In the genomic region with DNA sequence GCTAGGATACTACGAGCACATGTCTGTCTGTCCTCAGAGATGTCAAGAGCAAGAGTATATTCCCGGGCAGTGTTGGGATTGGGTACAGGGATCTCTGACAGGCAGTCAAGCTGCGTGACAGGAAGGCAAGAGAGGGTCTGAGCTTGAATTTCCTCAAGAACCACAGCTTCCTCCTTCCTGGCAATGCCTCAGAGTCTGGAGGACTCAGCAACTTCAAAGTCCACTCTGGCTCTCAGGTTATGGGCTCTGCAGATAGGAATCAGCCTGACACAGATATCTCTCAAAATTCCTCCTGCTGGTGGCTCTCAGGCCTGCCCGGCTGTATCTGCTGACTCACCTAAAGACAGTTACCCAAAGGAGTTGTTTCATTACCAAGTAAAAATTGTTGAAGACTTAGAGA, we compare ENCODE assay signal across 21 mouse cellular contexts.
A peak's percentile ranks its signal among the peaks of the same experiment; 100 is the strongest.
DNase-seq lines count a peak whose midpoint lies in the region; ATAC-seq and TF ChIP-seq lines count a peak whose summit lies in the region.
"Had no signal": no experiment of that assay in that cellular context is flagged by ENCODE, and none has a peak within 500 bp of the region (broad histone marks: within the 10 kb centered on the region; RNA-seq: fewer than 3 reads in every experiment).

No protein-coding gene starts in this region.

- H3K79me2 ChIP-seq in liver, adult 2 months (ENCODE audit: control insufficient read depth, insufficient read depth, low read length): no peaks in the 10 kb centered on the region

- H3K4me3 ChIP-seq in liver, adult 2 months (ENCODE audit: insufficient read depth, low read depth, low read length): no peak overlapping the region
- no peak overlapping the region for H3K4me3 ChIP-seq in liver, embryonic 11.5 days (ENCODE audit: low read depth, low read length)
- H3K4me3 ChIP-seq in brown adipose tissue, adult 24 weeks (ENCODE audit: insufficient read depth, low read depth, low read length): no peak overlapping the region
- no peak overlapping the region for H3K4me3 ChIP-seq in heart, embryonic 11.5 days (ENCODE audit: low read depth, low read length)
- H3K4me3 ChIP-seq: embryonic facial prominence, embryonic 12.5 days; hindbrain, embryonic 15.5 days; limb, embryonic 12.5 days; liver, embryonic 15.5 days; megakaryocyte, embryonic 14.5 days; midbrain, embryonic 13.5 days; stomach, embryonic 15.5 days had no signal

- no peaks in the 10 kb centered on the region for H3K27me3 ChIP-seq in liver, adult 2 months (ENCODE audit: control insufficient read depth, insufficient read depth, low read length)
- H3K27me3 ChIP-seq in liver, embryonic 11.5 days (replicated peaks; ENCODE audit: control insufficient read depth, insufficient read depth, low read length): no peaks in the 10 kb centered on the region
- H3K27me3 ChIP-seq in heart, embryonic 11.5 days (ENCODE audit: control insufficient read depth, insufficient read depth, low read length): no peaks in the 10 kb centered on the region
- H3K27me3 ChIP-seq: embryonic facial prominence, embryonic 12.5 days; hindbrain, embryonic 15.5 days; limb, embryonic 12.5 days; liver, embryonic 15.5 days; megakaryocyte, embryonic 14.5 days; midbrain, embryonic 13.5 days; stomach, embryonic 15.5 days had no signal

- peaks cover 7% of the 10 kb centered on the region; the same call in 1 of the 2 replicates for H3K4me1 ChIP-seq in liver, adult 2 months (ENCODE audit: control insufficient read depth, insufficient read depth, low read length)
- no peaks in the 10 kb centered on the region for H3K4me1 ChIP-seq in liver, embryonic 11.5 days (replicated peaks; ENCODE audit: control insufficient read depth, insufficient read depth, low read length)
- 0 out of 2 replicates have a peak, but pooled peaks cover 2% of the 10 kb centered on the region for H3K4me1 ChIP-seq in brown adipose tissue, adult 24 weeks (ENCODE audit: control insufficient read depth, insufficient read depth, insufficient read length, low read length)
- H3K4me1 ChIP-seq in heart, embryonic 11.5 days (ENCODE audit: control insufficient read depth, insufficient read depth, low read length): no peaks in the 10 kb centered on the region
- H3K4me1 ChIP-seq: hindbrain, embryonic 15.5 days; liver, embryonic 15.5 days; megakaryocyte, embryonic 14.5 days; midbrain, embryonic 13.5 days; stomach, embryonic 15.5 days had no signal

- no peak overlapping the region for H3K4me2 ChIP-seq in liver, embryonic 11.5 days
- H3K4me2 ChIP-seq in heart, embryonic 11.5 days: no peak overlapping the region
- H3K4me2 ChIP-seq: embryonic facial prominence, embryonic 12.5 days; hindbrain, embryonic 15.5 days; limb, embryonic 12.5 days; liver, embryonic 15.5 days; midbrain, embryonic 13.5 days; stomach, embryonic 15.5 days had no signal

- H3K27ac ChIP-seq in liver, adult 2 months (replicated peaks; ENCODE audit: insufficient read depth, low read depth, low read length): peak overlapping the region; percentile 71
- no peak overlapping the region for H3K27ac ChIP-seq in liver, embryonic 11.5 days (ENCODE audit: low read depth, low read length)
- H3K27ac ChIP-seq in brown adipose tissue, adult 24 weeks (replicated peaks; ENCODE audit: low read depth, low read length): 0 out of 2 replicates have a peak overlapping the region, but pooled peaks have one; percentile 11
- no peak overlapping the region for H3K27ac ChIP-seq in heart, embryonic 11.5 days (ENCODE audit: low read depth, low read length)
- H3K27ac ChIP-seq: embryonic facial prominence, embryonic 12.5 days; hindbrain, embryonic 15.5 days; kidney, postnatal 0 days; limb, embryonic 12.5 days; liver, embryonic 15.5 days; midbrain, embryonic 13.5 days; stomach, embryonic 15.5 days had no signal

- ATAC-seq in liver, embryonic 11.5 days (replicated peaks; ENCODE audit: low FRiP score): no peak
- ATAC-seq in megakaryocyte, adult 5-6 weeks (ENCODE audit: poor library complexity, severe bottlenecking): peak; percentile 47; the same call in 1 of the 2 replicates
- ATAC-seq in heart, embryonic 11.5 days (replicated peaks; ENCODE audit: insufficient number of reproducible peaks, low FRiP score, low TSS enrichment): no peak
- ATAC-seq: midbrain, embryonic 13.5 days had no signal

- no peaks in the 10 kb centered on the region for H3K9me3 ChIP-seq in liver, embryonic 11.5 days (ENCODE audit: control insufficient read depth, low read length)
- no peaks in the 10 kb centered on the region for H3K9me3 ChIP-seq in heart, embryonic 11.5 days (replicated peaks; ENCODE audit: control insufficient read depth, low read length)
- H3K9me3 ChIP-seq: embryonic facial prominence, embryonic 12.5 days; hindbrain, embryonic 15.5 days; limb, embryonic 12.5 days; liver, embryonic 15.5 days; midbrain, embryonic 13.5 days; stomach, embryonic 15.5 days had no signal

- peak; percentile 38 for DNase-seq in kidney, adult 11 months
- no peak for DNase-seq in kidney, postnatal 14 days
- DNase-seq in liver, adult 2 months (ENCODE audit: extremely low read depth, low read depth, low spot score): peak; percentile 31
- no peak for DNase-seq in liver, embryonic 11.5 days (ENCODE audit: low spot score)
- DNase-seq in gastrocnemius, postnatal 10 days: no peak
- DNase-seq: cerebellum, adult 18-20 months; cerebellum, postnatal 14 days; heart, postnatal 4 days; thymus, adult 2 months; thymus, postnatal 4 days had no signal

- no peak overlapping the region for H3K9ac ChIP-seq in liver, adult 2 months (ENCODE audit: low read depth, low read length)
- no peak overlapping the region for H3K9ac ChIP-seq in liver, embryonic 11.5 days (ENCODE audit: low read depth, low read length)
- no peak overlapping the region for H3K9ac ChIP-seq in heart, embryonic 11.5 days (ENCODE audit: low read depth, low read length)
- H3K9ac ChIP-seq: embryonic facial prominence, embryonic 12.5 days; hindbrain, embryonic 15.5 days; limb, embryonic 12.5 days; liver, embryonic 15.5 days; midbrain, embryonic 13.5 days; stomach, embryonic 15.5 days had no signal

- no peaks in the 10 kb centered on the region for H3K36me3 ChIP-seq in liver, adult 2 months (ENCODE audit: control insufficient read depth, insufficient read depth, low read length)
- no peaks in the 10 kb centered on the region for H3K36me3 ChIP-seq in liver, embryonic 11.5 days (ENCODE audit: control insufficient read depth, insufficient read depth, low read length)
- H3K36me3 ChIP-seq in heart, embryonic 11.5 days (ENCODE audit: control insufficient read depth, insufficient read depth, low read length): no peaks in the 10 kb centered on the region
- H3K36me3 ChIP-seq: embryonic facial prominence, embryonic 12.5 days; hindbrain, embryonic 15.5 days; limb, embryonic 12.5 days; liver, embryonic 15.5 days; midbrain, embryonic 13.5 days; stomach, embryonic 15.5 days had no signal

- 77% methylated on average over 4 of the region's 4 CpGs for WGBS in liver, adult 2 months
- WGBS in liver, embryonic 11.5 days: 37% methylated on average over 4 of the region's 4 CpGs
- WGBS in heart, embryonic 11.5 days (ENCODE audit: insufficient replicate concordance): 53% methylated on average over 4 of the region's 4 CpGs

- no peak for TF ChIP-seq POLR2A in liver, adult 2 months (IDR thresholded peaks at IDR 0.05; ENCODE audit: extremely low read depth, insufficient read depth, low read length)

- no peak for TF ChIP-seq CTCF in liver, adult 2 months (IDR thresholded peaks at IDR 0.05; ENCODE audit: low read depth, low read length)

Comparison
In these comparisons a context has a peak if more than half of its experiments do, and no peak if none do; other contexts are left out.
1. DNase-seq: peak in kidney, adult 11 months (single experiment) and liver, adult 2 months (single experiment); none in kidney, postnatal 14 days (single experiment), liver, embryonic 11.5 days (single experiment) and gastrocnemius, postnatal 10 days (single experiment).
2. H3K27ac ChIP-seq: peak in liver, adult 2 months (single experiment) and brown adipose tissue, adult 24 weeks (single experiment); none in liver, embryonic 11.5 days (single experiment) and heart, embryonic 11.5 days (single experiment).